Mouse (Mus musculus) hindbrain, postnatal 0 days (tissue): ENCODE results near the gene Adss. TPM values are rescaled to one million over a fixed set of nuclear protein-coding genes. Genes with fewer than 3 reads are reported as not detected.
A peak's percentile ranks its signal among the peaks of the same experiment; 100 is the strongest.

ENCODE experiments used
- ATAC-seq: fragments of 200-750 bp; cut with Nextera tagmentation; 2 replicates; pipeline ENCODE4 v1.8.0; 2017; ENCODE audit warnings: mild to moderate bottlenecking, moderate TSS enrichment, moderate library complexity
- DNase-seq: peaks from one replicate; pipeline ENCODE4 v3.0.0-alpha.2; 2015; ENCODE audit warnings: low spot score
- H3K27ac ChIP-seq: fragments of 300-500 bp; sonication (generic); 2 replicates; pipeline ENCODE4 v1.5.1; 2014; ENCODE audit warnings: mild to moderate bottlenecking
- H3K27me3 ChIP-seq: fragments of 300-500 bp; sonication (generic); 2 replicates; pipeline ENCODE4 v1.6.1; 2014; ENCODE audit warnings: low read length, mixed read lengths; ENCODE audit not compliant: insufficient read depth
- H3K36me3 ChIP-seq: fragments of 300-500 bp; sonication (generic); 2 replicates; pipeline ENCODE4 v1.6.1; 2014; ENCODE audit warnings: low read length, mixed read lengths; ENCODE audit not compliant: insufficient read depth
- H3K4me1 ChIP-seq: fragments of 300-500 bp; sonication (generic); 2 replicates; pipeline ENCODE4 v1.6.1; 2014; ENCODE audit warnings: antibody characterized with exemption, low read length, mixed read lengths; ENCODE audit not compliant: insufficient read depth
- H3K4me2 ChIP-seq: fragments of 300-500 bp; sonication (generic); 2 replicates; pipeline ENCODE4 v1.6.1; 2014; ENCODE audit warnings: low read depth, mild to moderate bottlenecking, low read length, moderate library complexity, mixed read lengths
- H3K4me3 ChIP-seq: fragments of 300-500 bp; sonication (generic); 2 replicates; pipeline ENCODE4 v1.5.1; 2014; ENCODE audit warnings: low read length
- H3K9ac ChIP-seq: fragments of 300-500 bp; sonication (generic); replicated peaks from 2 replicates; pipeline ENCODE4 v1.6.1; 2014; ENCODE audit warnings: mild to moderate bottlenecking, low read length, moderate library complexity, mixed read lengths
- H3K9me3 ChIP-seq: fragments of 300-500 bp; sonication (generic); 2 replicates; pipeline ENCODE4 v1.6.1; 2016; ENCODE audit warnings: low read length, mixed read lengths
- CTCF ChIP-seq: IDR thresholded peaks from 2 replicates; pipeline ENCODE4 v1.5.1; 2016; ENCODE audit warnings: antibody characterized with exemption, control low read depth, low read depth
- WGBS: fragments of 180-500 bp; shearing (Covaris S2); extraction: QIAGEN DNeasy Blood & Tissue Kit; methylation state at CpG from one replicate; pipeline ENCODE4 v1.1.7; 2014; 5-methylcytosine and 5-hydroxymethylcytosine counted together
- polyA plus RNA-seq: library from polyadenylated mRNA; unstranded; fragments of >200 nt; fragmentation: Nextera tagmentation; extraction: Ambion mirVana; gene quantifications from 2 replicates; pipeline ENCODE4 v1.2.1, GENCODE M21; 2015
- total RNA-seq: library from RNA; depleted of rRNA; stranded (reverse); fragments of >200 nt; gene quantifications from 2 replicates; pipeline ENCODE4 v1.2.3, GENCODE M21; 2014

Adss gene
- total and polyA plus RNA-seq, 2 experiments from 2014 or later = 51.3 to 55.3 TPM

- peak; percentile 63 for DNase-seq
- 1% methylated on average over 40 of the region's 41 CpGs for WGBS
- no peak for ATAC-seq
- Histone ChIP-seq H3K4me1 (peaks cover 12% of the 10 kb centered on the region; the same call in 1 of the 2 replicates), H3K9me3 (no peaks in the 10 kb centered on the region), H3K27ac (peak overlapping the region; percentile 85), H3K27me3 (no peaks in the 10 kb centered on the region), H3K4me2 (peak overlapping the region; percentile 71), H3K9ac (peak overlapping the region; percentile 87), H3K36me3 (no peaks in the 10 kb centered on the region), H3K4me3 (peak overlapping the region; percentile 80)
- no peak for TF ChIP-seq CTCF
These were observed 704 bp downstream of the Adss start for GRCm38 (mm10) chr1:177795421-177796192.

GRCm38 (mm10) chr1:177794866-177795265 lies 1.4 kb downstream of the Adss start:
- Histone ChIP-seq H3K4me1 (peaks cover 12% of the 10 kb centered on the region; the same call in 1 of the 2 replicates), H3K27me3 (no peaks in the 10 kb centered on the region), H3K9ac (peak overlapping the region; percentile 87; the same call in 1 of the 2 replicates), H3K27ac (0 out of 2 replicates have a peak overlapping the region, but pooled peaks have one; percentile 0), H3K4me2 (peak overlapping the region; percentile 71), H3K9me3 (no peaks in the 10 kb centered on the region), H3K36me3 (no peaks in the 10 kb centered on the region), H3K4me3 (peak overlapping the region; percentile 80)
- no peak for TF ChIP-seq CTCF
- ATAC-seq (no peak), DNase-seq (no peak)
- WGBS = 7% methylated on average over 8 of the region's 8 CpGs

- DNase-seq (no peak), ATAC-seq (no peak)
- no peaks in the 10 kb centered on the region for H3K9me3 ChIP-seq
- TF ChIP-seq CTCF = no peak
- no peak overlapping the region for H3K4me3 ChIP-seq
- no peaks in the 10 kb centered on the region for H3K36me3 ChIP-seq
- H3K4me1 ChIP-seq = peaks cover 12% of the 10 kb centered on the region; the same call in 1 of the 2 replicates
- 85% methylated on average over 3 of the region's 3 CpGs for WGBS
- no peak overlapping the region for H3K4me2 ChIP-seq
- H3K27me3 ChIP-seq = no peaks in the 10 kb centered on the region
- H3K27ac ChIP-seq = no peak overlapping the region
- no peak overlapping the region for H3K9ac ChIP-seq
These were observed 3.5 kb downstream of the Adss start for GRCm38 (mm10) chr1:177792835-177793234.

- Histone ChIP-seq H3K4me1 (no peaks in the 10 kb centered on the region), H3K27ac (no peak overlapping the region), H3K9me3 (no peaks in the 10 kb centered on the region), H3K27me3 (no peaks in the 10 kb centered on the region), H3K4me3 (no peak overlapping the region), H3K9ac (no peak overlapping the region), H3K4me2 (no peak overlapping the region), H3K36me3 (peaks cover 22% of the 10 kb centered on the region)
- ATAC-seq (no peak), DNase-seq (no peak)
- no peak for TF ChIP-seq CTCF
- 93% methylated on average over 2 of the region's 2 CpGs for WGBS
These were observed 18.9 kb downstream of the Adss start for GRCm38 (mm10) chr1:177777397-177777796.

- Histone ChIP-seq H3K27me3 (no peaks in the 10 kb centered on the region), H3K4me1 (no peaks in the 10 kb centered on the region), H3K9ac (no peak overlapping the region), H3K4me3 (no peak overlapping the region), H3K27ac (no peak overlapping the region), H3K4me2 (no peak overlapping the region), H3K9me3 (no peaks in the 10 kb centered on the region), H3K36me3 (peaks cover 12% of the 10 kb centered on the region; the same call in 1 of the 2 replicates)
- ATAC-seq (no peak), DNase-seq (no peak)
- no peak for TF ChIP-seq CTCF
These were observed 27.4 kb downstream of the Adss start for GRCm38 (mm10) chr1:177768931-177769330.

GRCm38 (mm10) chr1:177757249-177757648 lies 39.1 kb downstream of the Adss start:
- no peak overlapping the region for H3K9ac ChIP-seq
- H3K4me3 ChIP-seq = no peak overlapping the region
- 91% methylated on average over 5 of the region's 5 CpGs for WGBS

GRCm38 (mm10) chr1:177753496-177753895 lies 42.8 kb downstream of the Adss start:
- Histone ChIP-seq H3K27me3 (no peaks in the 10 kb centered on the region), H3K36me3 (no peaks in the 10 kb centered on the region), H3K27ac (no peak overlapping the region), H3K9me3 (peaks cover 3% of the 10 kb centered on the region; the same call in 1 of the 2 replicates), H3K4me2 (no peak overlapping the region), H3K4me3 (no peak overlapping the region), H3K9ac (no peak overlapping the region), H3K4me1 (no peaks in the 10 kb centered on the region)
- ATAC-seq (no peak), DNase-seq (no peak)
- TF ChIP-seq CTCF = no peak
- WGBS = 67% methylated on average over 1 of the region's 1 CpGs

More at GRCm38 (mm10) chr1:177757249-177757648, 39.1 kb downstream of the Adss start:
- TF ChIP-seq CTCF = no peak
- H3K27ac ChIP-seq = no peak overlapping the region
- no peaks in the 10 kb centered on the region for H3K27me3 ChIP-seq
- ATAC-seq (no peak), DNase-seq (no peak)
- H3K4me2 ChIP-seq = no peak overlapping the region
- H3K9me3 ChIP-seq = no peaks in the 10 kb centered on the region
- H3K36me3 ChIP-seq = no peaks in the 10 kb centered on the region
- H3K4me1 ChIP-seq = no peaks in the 10 kb centered on the region
